Mouse (Mus musculus) heart, adult 2 months (tissue): ENCODE data around the gene Tmx2.

Experiments used
- CTCF ChIP-seq: fragments of 200-600 bp; IDR thresholded peaks from 2 replicates; pipeline ENCODE4 v1.8.1; 2022; ENCODE audit warnings: antibody characterized with exemption, mild to moderate bottlenecking, moderate library complexity
- EP300 ChIP-seq: fragments of 200-500 bp; IDR thresholded peaks from 2 replicates; pipeline ENCODE4 v1.6.1; 2011; ENCODE audit warnings: low read depth, low read length, control low read depth; ENCODE audit not compliant: insufficient read depth

DNA sequence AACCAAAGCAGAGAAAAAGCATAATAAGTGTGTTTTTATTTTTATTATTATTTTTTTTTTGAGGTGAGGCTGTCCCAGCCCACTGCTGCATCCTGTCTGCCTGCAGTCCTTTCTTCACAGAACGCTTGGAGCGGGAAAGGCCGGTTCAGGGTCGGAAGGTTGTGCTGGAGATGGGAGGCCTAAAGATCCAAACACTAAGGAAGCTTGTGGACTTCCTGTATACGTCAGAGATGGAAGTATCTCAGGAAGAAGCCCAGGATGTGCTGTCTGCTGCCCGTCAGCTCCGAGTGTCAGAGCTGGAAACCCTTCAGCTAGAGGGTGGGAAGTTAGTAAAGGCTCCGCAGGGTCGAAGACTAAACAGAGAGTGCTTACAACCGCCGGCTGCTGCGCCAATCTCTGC, 12.9 kb downstream of the Tmx2 start:
- TF ChIP-seq CTCF (no peak), EP300 (no peak)
